Mouse (Mus musculus) lung, adult 2 months (tissue): ENCODE measurements around the gene Pusl1.
A peak's percentile ranks its signal among the peaks of the same experiment; 100 is the strongest.

ENCODE experiments used
- CTCF ChIP-seq: fragments of 200-500 bp; IDR thresholded peaks from 2 replicates; pipeline ENCODE4 v1.5.1; 2011; ENCODE audit warnings: mild to moderate bottlenecking, low read length, control low read depth; ENCODE audit not compliant: insufficient read depth
- POLR2A ChIP-seq: fragments of 200-500 bp; IDR thresholded peaks from 2 replicates; pipeline ENCODE4 v1.6.1; 2011; ENCODE audit warnings: low read depth, mild to moderate bottlenecking, control low read depth, low read length, borderline replicate concordance; ENCODE audit errors: extremely low read depth

GRCm38 (mm10) chr4:155895216-155895615, 3.6 kb upstream of the Pusl1 start:
- no peak for TF ChIP-seq CTCF
- TF ChIP-seq POLR2A, result peak; percentile 27; the same call in 1 of the 2 replicates
